Mouse (Mus musculus) inflammation-experienced regulatory T-cells, adult 6 months (primary cell): ENCODE results near the gene Fam171a1. TPM values are rescaled to one million over a fixed set of nuclear protein-coding genes. Genes with fewer than 3 reads are reported as not detected.

Experiments
- ATAC-seq: one replicate; pipeline ENCODE4 v1.8.0; 2017
- polyA plus RNA-seq, 3 experiments: library from polyadenylated mRNA; unstranded; fragments of 100-300 nt; shearing (Covaris generic); gene quantifications; one replicate each; pipeline ENCODE4 v1.2.1; 2017

Gene Fam171a1
- polyA plus RNA-seq, 3 experiments from 2014 or later: not detected

- no peak for ATAC-seq
These were observed 25.0 kb downstream of the Fam171a1 start for GRCm38 (mm10) chr2:3139065-3139464.

GRCm38 (mm10) chr2:3139578-3139977, 25.6 kb downstream of the Fam171a1 start:
- no peak for ATAC-seq

GRCm38 (mm10) chr2:3140585-3140984, 26.6 kb downstream of the Fam171a1 start:
- ATAC-seq: no peak

- no peak for ATAC-seq
These were observed 27.8 kb downstream of the Fam171a1 start for GRCm38 (mm10) chr2:3141804-3142203.

DNA sequence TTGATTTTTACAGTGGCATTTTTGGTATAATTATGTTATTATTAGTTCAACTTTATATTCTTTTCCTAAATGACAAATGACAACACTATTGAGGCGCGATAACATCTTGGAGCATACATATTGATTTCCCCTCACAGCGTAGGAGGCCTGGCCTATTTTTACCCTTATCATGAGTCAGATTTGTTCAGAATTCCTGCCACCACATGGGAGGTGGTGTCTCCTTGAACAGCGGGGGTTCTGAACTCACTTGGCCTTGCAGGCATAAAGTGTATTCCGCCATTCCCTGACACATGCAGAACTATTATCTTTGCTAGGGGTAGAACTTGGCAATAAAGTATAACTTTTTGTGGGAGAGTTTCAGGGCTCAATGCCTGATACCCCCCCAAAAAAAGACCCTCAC, 30.3 kb downstream of the Fam171a1 start:
- ATAC-seq: no peak

DNA sequence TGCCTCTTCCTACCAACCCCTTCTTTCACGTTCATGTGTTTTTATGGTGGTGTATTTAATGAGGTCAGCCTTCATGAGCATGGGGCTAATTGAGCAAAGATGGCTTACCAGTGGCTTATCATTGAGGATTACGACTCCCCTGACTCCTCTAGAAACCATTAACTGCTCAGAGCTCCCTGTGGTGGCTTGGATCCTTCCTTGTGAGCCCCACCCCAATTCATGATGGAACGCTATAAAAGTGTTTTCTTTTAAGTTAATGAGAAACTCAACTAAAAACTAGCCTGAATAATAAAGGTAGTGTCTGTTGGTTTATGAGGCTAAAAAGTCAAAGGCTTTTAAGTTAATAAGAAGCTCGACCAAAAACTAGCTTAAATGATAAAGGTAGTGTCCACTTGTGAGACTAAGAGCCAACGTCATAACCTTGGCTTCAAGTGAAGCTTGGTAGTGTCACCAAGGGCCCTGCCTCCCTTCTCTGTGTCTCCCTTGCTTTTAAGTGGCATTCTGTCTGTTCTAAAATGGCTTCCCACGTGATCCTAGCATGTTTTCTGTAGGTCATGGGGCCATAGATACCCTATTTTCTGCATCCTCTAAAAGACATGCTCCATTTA, 33.6 kb downstream of the Fam171a1 start:
- ATAC-seq: no peak

DNA sequence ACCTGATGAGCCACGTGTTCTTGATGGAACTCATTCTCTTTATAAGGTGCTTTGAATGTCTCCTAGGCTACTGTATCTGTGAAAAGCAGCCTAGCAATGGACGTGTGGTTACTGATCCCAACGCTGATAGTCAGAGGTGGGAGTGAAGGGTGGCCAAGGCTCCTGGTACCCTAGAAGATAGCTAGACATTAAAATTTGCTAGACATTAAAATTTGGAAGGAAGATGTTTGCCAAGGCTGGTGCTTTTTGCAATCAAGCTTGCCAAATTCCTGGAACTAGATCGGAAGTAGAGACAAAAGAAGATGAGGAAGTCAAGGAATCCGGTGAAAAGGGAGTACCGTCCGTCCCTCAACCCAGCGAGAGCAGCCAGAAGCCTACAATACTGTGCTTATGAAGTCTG, 34.7 kb downstream of the Fam171a1 start:
- ATAC-seq: no peak

DNA sequence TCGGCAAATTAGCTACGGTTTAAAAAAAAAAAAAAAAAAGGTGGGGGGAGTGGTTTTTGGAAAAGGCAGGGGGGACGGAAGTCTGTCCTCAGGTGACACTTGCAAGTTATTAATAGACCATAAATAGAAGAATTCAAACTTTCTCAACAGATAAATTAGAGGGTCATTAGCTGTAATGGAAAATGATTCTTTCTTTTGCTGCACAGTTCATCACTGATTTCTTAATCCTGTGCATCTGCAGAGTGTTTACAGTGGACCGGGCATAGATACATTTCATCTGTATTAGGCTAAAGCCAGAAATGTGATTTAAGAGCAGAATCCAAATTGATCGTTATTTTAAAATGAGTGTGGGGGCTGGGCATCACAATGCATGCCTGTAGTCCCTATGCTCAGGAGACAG, 36.3 kb downstream of the Fam171a1 start:
- ATAC-seq: no peak

DNA sequence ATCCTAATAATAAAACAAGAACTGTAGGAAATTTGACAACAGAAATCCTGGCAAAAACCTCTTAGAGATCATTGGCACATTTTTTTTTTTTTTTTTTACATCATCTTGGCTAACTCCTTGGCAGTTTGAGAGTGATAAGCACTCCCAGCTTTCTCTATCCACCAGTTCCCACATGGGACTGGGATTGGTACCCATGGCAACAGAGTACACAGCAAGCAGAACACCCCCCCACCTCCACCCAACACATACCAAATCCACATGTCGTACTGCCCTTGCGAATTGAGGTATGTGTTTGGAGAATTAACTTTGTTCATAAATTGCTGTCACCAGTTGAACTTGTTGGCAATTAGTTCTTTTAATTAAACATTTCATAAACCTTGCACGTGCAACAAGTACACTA, 37.3 kb downstream of the Fam171a1 start:
- ATAC-seq: no peak

DNA sequence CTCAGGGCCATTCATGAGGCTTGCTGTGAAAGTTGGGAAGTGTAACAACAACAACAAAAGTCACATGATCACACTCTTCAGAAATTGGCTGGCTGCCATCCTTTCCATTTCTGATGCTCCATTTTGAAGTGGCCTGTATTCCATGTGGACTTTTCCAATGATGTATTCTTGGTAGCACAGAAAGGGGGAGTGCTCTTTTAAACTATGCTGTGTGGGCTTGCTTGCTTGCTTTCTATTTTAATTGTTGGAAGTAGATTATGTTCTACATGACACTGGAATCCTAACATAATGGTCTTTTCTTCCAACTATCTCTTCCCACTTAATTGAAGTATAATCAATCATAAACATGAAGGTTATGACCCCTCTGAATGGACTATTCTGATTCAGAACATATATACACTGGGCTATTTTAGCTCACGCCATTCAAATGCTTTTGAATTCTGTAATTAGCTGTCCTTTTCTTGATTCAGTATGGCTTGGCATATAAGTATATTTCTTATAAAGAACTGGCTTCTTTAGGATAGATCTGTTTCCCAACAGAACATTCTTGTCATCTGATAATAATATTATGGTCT, 40.2 kb downstream of the Fam171a1 start:
- no peak for ATAC-seq

DNA sequence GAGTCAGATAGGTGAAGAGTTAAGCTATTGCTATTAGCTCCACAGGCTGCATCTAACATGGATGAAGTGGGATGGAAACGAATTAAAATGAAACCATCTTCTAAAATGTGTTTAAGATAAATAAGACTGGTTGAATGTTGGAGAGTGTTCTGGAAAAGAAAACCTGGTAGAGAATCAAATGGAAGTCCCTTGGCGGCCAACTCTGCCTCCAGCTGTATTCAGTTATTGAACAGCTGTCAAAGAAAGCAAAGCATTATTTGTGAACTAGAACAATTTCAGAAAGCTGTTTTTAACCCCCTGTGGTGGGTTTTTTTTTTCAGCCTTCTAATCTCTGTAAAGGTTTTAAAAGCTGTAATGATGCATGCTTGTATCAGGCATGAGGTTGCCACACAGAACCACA, 41.0 kb downstream of the Fam171a1 start:
- ATAC-seq: no peak

- ATAC-seq: no peak
These were observed 43.0 kb downstream of the Fam171a1 start for GRCm38 (mm10) chr2:3157030-3157429.

- no peak for ATAC-seq
These were observed 43.8 kb downstream of the Fam171a1 start for GRCm38 (mm10) chr2:3157661-3158344.

GRCm38 (mm10) chr2:3158682-3159412, 44.8 kb downstream of the Fam171a1 start:
- ATAC-seq: no peak

DNA sequence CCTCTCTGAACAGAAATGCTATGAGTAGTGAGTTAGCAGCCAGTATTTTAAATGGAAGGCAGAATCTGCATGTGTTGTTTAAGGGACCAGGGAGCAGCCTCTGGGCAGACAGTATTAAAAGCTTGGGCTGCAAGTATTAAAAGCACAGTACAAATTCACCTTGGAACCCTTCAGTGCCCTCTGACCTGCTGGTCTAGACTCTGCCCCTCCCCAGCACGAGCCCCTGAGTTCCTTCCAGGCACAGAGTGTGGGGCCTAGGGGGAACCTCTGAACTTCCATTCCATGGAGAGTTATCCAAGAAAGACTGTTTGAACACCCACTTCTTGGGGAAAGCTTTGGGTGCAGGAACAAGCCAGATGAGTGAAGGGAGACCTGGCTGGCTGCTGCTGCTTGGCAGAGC, 47.6 kb downstream of the Fam171a1 start:
- no peak for ATAC-seq

DNA sequence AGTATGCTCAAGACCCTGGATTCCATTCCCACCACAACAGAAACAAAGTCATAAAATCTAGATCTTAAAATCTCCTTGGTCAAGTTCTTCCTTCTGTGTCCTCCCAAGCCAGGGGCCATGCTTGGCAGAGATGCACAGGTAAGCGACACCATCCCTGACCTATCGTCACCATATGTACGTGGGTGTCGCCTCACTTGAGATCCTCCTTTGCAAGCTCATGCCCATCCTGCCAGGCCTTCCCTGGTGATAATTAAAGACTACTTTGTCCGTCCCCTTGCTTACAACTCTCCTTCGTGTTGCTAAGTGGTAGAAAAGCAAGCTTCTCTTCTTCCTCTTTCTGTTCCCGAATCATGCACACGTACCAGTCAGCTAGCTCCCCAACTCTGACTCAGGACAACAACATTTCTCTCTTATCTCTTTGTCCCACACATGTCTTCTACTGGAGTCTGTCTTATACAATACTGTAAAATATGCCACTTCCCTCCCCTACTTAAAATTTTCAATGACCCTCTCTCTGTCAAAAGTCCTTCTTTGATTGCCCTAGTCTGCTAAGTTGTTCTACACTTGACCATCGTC, 49.6 kb downstream of the Fam171a1 start:
- ATAC-seq: no peak

GRCm38 (mm10) chr2:3165037-3165600, 51.1 kb downstream of the Fam171a1 start:
- no peak for ATAC-seq

DNA sequence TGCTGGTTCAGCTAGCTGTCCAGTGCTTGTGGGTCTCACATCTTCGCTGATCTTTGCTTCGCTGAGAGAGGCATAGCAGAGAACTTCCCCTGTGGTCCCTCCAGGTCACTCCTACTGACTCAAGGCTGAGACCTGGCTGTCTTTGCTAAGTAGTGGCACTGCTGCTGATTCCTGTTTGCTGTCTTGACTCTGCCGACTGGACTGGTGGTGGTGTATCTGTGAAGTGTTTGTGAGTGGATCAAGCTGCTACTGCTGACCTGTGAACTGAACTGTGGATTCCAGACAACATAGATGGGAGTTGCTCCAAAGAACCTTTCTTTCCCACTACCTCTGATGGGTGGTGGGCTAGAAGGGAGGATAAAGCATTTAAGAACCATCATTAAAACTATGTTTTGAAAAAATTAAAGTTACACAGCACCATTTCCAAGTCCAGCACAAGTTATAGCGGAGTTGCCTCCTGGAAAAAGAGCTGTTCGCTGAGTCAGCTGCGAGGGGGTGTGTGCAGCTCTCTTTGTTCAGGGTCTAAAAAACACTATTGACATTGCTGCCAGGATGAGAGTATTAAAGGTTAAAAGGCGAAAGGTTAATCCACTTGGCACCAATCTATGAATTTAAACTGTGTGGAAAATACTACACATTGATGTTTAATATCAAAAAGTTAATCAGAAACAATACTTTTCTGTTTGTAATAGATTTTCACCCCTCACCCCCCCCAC, 52.0 kb downstream of the Fam171a1 start:
- ATAC-seq: no peak

DNA sequence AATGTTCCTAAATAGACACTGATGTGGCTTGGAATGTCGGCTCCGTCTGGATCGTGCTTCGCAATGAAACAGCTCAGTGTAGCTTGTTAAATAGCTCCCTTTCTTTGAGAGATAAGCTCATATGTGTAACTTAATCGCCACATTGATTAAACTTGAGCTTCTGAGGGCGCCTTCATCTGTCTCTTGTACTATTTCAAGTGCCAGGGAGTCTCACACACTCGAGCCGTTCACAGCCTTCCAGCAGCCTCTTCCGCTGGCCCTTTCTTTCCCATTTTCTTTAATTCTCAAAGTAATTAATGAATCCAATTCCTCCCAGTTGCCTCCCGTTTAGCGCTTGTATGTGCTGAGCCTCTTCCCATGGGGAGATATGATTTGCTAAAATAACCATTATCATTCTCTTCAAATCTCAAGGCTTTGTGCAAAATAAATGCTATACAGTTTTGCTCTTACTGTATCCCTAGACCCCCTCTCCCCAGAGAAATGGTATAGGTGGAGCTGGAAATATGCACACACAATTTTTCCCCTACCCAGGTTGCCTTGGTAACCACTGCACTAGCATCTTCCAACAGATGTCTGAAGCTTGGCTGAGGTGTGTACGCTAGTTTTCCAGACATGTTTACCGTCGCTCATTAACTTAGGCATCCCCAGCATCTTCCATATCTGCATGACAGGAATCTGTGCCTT, 54.8 kb downstream of the Fam171a1 start:
- ATAC-seq: no peak

GRCm38 (mm10) chr2:3169403-3169747, 55.4 kb downstream of the Fam171a1 start:
- no peak for ATAC-seq

DNA sequence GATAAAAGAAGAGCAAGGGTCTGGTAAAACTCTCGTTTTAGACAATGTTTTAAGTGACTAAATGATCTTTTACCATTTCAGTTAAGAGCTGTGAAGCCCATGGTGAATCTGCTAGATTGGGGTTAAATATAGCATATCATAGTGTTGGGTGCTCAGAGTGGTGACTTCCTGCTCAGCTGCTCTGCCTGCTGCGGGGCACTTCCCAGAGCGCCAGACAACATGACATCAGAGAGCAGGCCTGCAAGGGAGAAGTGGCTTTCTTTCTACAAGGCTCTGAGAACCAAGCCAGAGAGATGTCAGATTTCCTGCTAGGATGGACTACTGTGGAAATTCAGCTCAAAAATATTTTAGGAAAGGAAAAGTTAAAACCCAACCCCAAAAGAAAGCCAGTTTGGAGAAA, 57.8 kb downstream of the Fam171a1 start:
- ATAC-seq: no peak

DNA sequence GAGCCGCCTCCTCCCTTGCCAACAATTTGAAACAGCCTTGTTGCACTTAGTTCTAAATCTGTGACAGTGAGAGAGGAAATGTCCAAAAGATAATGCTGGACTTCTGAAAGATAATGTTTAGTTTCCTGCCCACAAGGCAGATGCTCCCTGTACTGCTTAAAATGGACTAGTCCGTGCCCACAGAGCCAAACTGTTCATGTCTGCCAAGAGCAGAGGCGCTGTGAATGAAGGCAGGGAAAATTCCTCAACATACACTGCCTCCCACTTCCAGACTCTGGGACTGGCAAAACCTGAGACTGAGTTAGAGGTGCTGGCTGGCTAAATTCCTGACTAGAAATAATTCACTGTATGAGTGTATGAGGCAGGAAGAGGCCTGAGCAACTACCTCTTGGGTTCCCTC, 58.6 kb downstream of the Fam171a1 start:
- ATAC-seq: no peak
